Mouse (Mus musculus) lung, adult 10 weeks (tissue): ENCODE measurements around the gene Car5b. TPM values are rescaled to one million over a fixed set of nuclear protein-coding genes. Genes with fewer than 3 reads are reported as not detected.

Source experiments
- polyA plus RNA-seq: library from polyadenylated mRNA; stranded (reverse); fragments of 350-450 nt; fragmentation: Illumina TruSeq; extraction: RNeasy Lipid Tissue Mini Kit (QIAGEN cat#74804); gene quantifications from one replicate; pipeline ENCODE4 v1.2.3, GENCODE M21; 2014; ENCODE audit warnings: low read depth, low replicate concordance; ENCODE audit not compliant: insufficient read depth

The Car5b gene
- 5.4 TPM for polyA plus RNA-seq

DNA sequence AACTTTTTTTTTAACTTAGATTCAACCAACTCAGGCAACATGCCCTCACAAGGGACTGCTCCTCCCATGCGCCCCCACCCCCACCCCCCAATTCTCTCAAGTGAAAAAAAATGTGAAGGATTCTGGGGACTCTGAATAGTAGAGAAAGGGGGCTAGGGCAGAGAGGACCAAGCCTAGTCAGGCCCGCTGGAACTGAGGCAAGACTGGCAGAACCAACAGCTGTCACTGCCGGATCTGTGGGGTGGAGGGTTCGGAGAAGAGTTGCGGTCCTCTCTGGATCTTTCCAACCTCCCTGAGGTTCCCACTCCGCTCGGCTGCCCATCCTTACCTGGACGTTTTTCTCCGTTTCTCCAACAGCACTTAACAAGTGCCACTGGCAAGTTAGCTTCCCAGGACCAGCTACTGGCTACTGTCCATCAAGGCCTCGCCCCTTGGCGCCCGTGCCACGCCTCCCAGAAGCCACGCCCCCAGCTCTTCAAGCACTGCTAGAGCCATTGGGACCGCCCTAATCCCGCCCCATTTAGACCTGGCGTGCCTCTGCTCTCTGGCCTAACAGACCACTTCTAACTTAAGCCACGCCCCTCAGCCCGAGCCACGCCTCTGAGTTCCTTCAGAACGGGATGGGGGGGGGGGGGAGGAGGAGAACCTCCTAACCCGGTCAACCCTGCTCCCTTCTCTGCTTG is at the start of gene Car5b:
Gene Car5b, minus strand, starts transcription at position 391 of the 683 bp plus-strand sequence.

DNA sequence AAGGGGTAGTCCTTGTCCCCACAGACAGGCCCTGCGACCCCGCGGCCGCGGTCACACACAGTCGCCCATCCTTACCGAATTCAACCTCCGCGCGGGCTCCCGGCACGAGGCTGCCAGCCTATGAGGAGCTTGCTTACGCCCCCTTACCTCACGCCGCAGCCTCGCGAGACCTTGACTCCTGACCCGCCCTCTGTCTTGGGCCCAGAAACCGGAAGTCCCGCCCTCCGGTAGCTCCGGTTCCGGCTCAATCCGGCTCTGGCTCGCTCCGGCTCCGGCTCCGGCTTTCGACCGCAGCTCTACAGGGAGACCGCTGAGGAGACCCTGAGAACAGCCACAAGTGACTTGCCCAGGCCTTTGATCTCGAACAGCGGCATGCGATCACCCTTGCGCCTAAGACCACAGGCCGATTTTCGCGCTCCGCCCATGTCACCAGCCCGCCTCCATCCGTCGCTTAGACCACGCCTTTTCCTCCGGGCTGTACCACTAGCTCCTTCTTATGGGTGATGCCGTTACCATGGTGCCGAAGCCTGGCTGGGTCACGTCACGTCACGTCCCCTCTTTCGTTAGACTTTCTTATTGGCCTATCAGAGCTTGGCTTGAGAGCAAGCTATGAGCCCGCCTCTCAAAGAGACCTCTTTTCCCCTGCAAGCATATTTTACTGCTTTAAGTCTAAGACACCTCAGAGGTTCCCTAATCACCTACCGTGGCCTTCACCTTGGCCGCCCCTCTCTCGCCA is 48.4 kb upstream of the Car5b start, which contains the start of gene Siah1b:
Gene Siah1b, minus strand, starts transcription at position 454 of the 736 bp plus-strand sequence.

DNA sequence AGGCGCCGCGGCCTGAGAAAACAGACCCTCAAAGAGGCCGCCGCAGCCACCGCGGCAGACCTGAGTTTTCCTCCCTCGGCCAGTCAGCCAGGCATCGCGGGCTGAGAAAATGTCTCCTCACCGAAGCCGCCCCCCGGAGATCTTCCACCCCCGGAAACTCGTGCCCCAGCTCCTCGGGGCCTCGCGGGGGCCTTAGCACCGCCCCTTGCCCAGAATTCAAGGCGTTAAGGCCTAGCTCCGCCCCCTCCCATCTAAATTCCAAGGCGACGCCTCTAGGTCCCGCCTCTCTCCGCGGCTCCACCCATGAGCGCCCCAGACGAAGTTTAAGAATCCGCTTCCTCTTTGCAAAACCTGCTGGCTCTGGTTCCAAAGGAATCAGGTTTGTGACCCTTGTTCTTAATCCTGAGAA is 69.3 kb downstream of the Car5b start, which contains the start of gene Zrsr2:
Gene Zrsr2, minus strand, starts transcription at position 195 of the 409 bp plus-strand sequence.

Other genes with a start within 250 kb of the Car5b start
- 29.3 TPM for gene Ap1s2, start 119.0 kb downstream of the Car5b start, polyA plus RNA-seq
- 10.9 TPM for gene Zrsr2, start 69.3 kb downstream of the Car5b start, polyA plus RNA-seq
- 2.4 TPM for gene Siah1b, start 48.5 kb upstream of the Car5b start, polyA plus RNA-seq
- not detected for gene Cltrn, start 60.8 kb upstream of the Car5b start, polyA plus RNA-seq
- 7.5 TPM for gene Ace2, start 111.3 kb upstream of the Car5b start, polyA plus RNA-seq
- 4.7 TPM for gene Bmx, start 230.2 kb upstream of the Car5b start, polyA plus RNA-seq
- gene Pir, start 241.4 kb upstream of the Car5b start, polyA plus RNA-seq, result 27.9 TPM